ENCODE assay signal across 14 mouse cellular contexts in genomic region chr13:119358696-119359095, GRCm38 (mm10).
"Had no signal": no experiment of that assay in that cellular context is flagged by ENCODE, and none has a peak within 500 bp of the region (broad histone marks: within the 10 kb centered on the region; RNA-seq: fewer than 3 reads in every experiment).

No protein-coding gene starts in this region.

- H3K9ac ChIP-seq: lung, embryonic 14.5 days; midbrain, embryonic 12.5 days; midbrain, embryonic 15.5 days; neural tube, embryonic 12.5 days; stomach, embryonic 15.5 days had no signal

- H3K4me1 ChIP-seq: midbrain, embryonic 10.5 days; midbrain, embryonic 12.5 days; midbrain, embryonic 15.5 days; neural tube, embryonic 12.5 days; stomach, embryonic 15.5 days had no signal

- DNase-seq: lung, adult 18-20 months; lung, embryonic 14.5 days; lung, postnatal 10 days; lung, postnatal 4 days; right cerebral cortex, postnatal 14 days; thymus, adult 2 months; thymus, postnatal 25 days; thymus, postnatal 4 days had no signal

- H3K27me3 ChIP-seq: midbrain, embryonic 12.5 days; midbrain, embryonic 15.5 days; neural tube, embryonic 12.5 days; stomach, embryonic 15.5 days had no signal

- H3K4me3 ChIP-seq: midbrain, embryonic 10.5 days; midbrain, embryonic 12.5 days; midbrain, embryonic 15.5 days; neural tube, embryonic 12.5 days; stomach, embryonic 15.5 days had no signal

- H3K27ac ChIP-seq: midbrain, embryonic 10.5 days; midbrain, embryonic 12.5 days; midbrain, embryonic 15.5 days; neural tube, embryonic 12.5 days; stomach, embryonic 15.5 days; stomach, postnatal 0 days had no signal

- H3K4me2 ChIP-seq: lung, embryonic 14.5 days; midbrain, embryonic 12.5 days; midbrain, embryonic 15.5 days; neural tube, embryonic 12.5 days; stomach, embryonic 15.5 days had no signal

- ATAC-seq: midbrain, embryonic 15.5 days had no signal

- H3K9me3 ChIP-seq: midbrain, embryonic 10.5 days; midbrain, embryonic 12.5 days; midbrain, embryonic 15.5 days; neural tube, embryonic 12.5 days; stomach, embryonic 15.5 days had no signal
